Mouse (Mus musculus) mesoderm, embryonic 11.5 days (tissue): ENCODE measurements around the gene Cdc42ep3.

Experiments
- DNase-seq: peaks from one replicate; pipeline ENCODE4 v3.0.0-alpha.2; 2012; ENCODE audit warnings: low read depth, low spot score

The Cdc42ep3 gene

GRCm38 (mm10) chr17:79290697-79291096 is 64.2 kb downstream of the Cdc42ep3 start:
- DNase-seq = no peak

- DNase-seq = no peak
Measured at GRCm38 (mm10) chr17:79287302-79287701, 67.6 kb downstream of the Cdc42ep3 start.

DNA sequence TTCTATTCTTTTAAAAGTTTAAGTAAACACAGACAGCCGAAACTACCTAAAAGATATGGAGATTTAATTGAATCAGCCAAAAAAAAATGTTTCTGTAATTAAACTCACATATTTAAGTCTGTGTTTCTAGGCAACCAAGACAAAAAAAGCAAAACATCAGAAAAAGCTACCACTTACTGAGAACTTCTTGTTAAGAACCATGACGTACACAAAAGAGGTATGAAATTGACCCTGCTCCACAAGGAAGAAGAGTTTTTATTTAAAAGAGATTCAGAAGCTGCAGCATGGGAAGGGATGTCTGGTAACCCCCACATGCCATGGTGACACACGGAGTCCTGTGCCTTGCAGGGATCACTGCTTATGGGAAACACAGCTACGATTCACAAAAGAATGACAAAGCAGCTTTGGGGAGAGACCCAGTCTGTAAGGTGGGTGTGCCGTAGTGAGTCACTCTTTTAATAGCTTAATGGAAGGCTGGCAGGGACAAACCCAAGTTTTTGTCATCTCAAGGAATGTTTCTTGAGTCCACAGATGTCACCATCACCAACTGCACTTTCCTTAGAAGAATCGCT is 69.8 kb downstream of the Cdc42ep3 start:
- no peak for DNase-seq
